Mouse (Mus musculus) lung, postnatal 0 days (tissue): ENCODE data around the gene Dppa1. TPM values are rescaled to one million over a fixed set of nuclear protein-coding genes. Genes with fewer than 3 reads are reported as not detected.

Experiments used
- ATAC-seq: fragments of 200-750 bp; cut with Nextera tagmentation; 2 replicates; pipeline ENCODE4 v1.8.0; 2017; ENCODE audit warnings: moderate library complexity
- DNase-seq: peaks from one replicate; pipeline ENCODE4 v3.0.0-alpha.2; 2016; ENCODE audit warnings: low spot score
- H3K27ac ChIP-seq: fragments of 300-500 bp; sonication (generic); 2 replicates; pipeline ENCODE4 v1.5.1; 2014; ENCODE audit warnings: antibody characterized with exemption, mild to moderate bottlenecking, low read length, mixed read lengths
- H3K27me3 ChIP-seq: fragments of 300-500 bp; sonication (generic); replicated peaks from 2 replicates; pipeline ENCODE4 v1.6.1; 2014; ENCODE audit warnings: low read length, mixed read lengths; ENCODE audit not compliant: insufficient read depth
- H3K36me3 ChIP-seq: fragments of 300-500 bp; sonication (generic); 2 replicates; pipeline ENCODE4 v1.6.1; 2014; ENCODE audit warnings: low read length, mixed read lengths; ENCODE audit not compliant: insufficient read depth
- H3K4me1 ChIP-seq: fragments of 300-500 bp; sonication (generic); 2 replicates; pipeline ENCODE4 v1.6.1; 2014; ENCODE audit warnings: antibody characterized with exemption, low read depth, low read length, mixed read lengths; ENCODE audit not compliant: insufficient read depth
- H3K4me2 ChIP-seq: fragments of 300-500 bp; sonication (generic); replicated peaks from 2 replicates; pipeline ENCODE4 v1.6.1; 2014; ENCODE audit warnings: low read depth, mild to moderate bottlenecking, low read length, moderate library complexity, mixed read lengths
- H3K4me3 ChIP-seq: fragments of 300-500 bp; sonication (generic); 2 replicates; pipeline ENCODE4 v1.5.1; 2014; ENCODE audit warnings: low read depth, low read length
- H3K9ac ChIP-seq: fragments of 300-500 bp; sonication (generic); replicated peaks from 2 replicates; pipeline ENCODE4 v1.6.1; 2014; ENCODE audit warnings: low read depth, mild to moderate bottlenecking
- H3K9me3 ChIP-seq: fragments of 300-500 bp; sonication (generic); 2 replicates; pipeline ENCODE4 v1.6.1; 2016; ENCODE audit warnings: low read length, mixed read lengths
- CTCF ChIP-seq: IDR thresholded peaks from 2 replicates; pipeline ENCODE4 v1.5.1; 2016; ENCODE audit warnings: antibody characterized with exemption, mild to moderate bottlenecking
- EP300 ChIP-seq: IDR thresholded peaks from 2 replicates; pipeline ENCODE4 v1.6.1; 2016; ENCODE audit warnings: antibody characterized with exemption, mild to moderate bottlenecking, control low read depth
- WGBS: fragments of 180-500 bp; shearing (Covaris S2); extraction: QIAGEN DNeasy Blood & Tissue Kit; methylation state at CpG from one replicate; pipeline ENCODE4 v1.1.7; 2014; 5-methylcytosine and 5-hydroxymethylcytosine counted together
- polyA plus RNA-seq: library from polyadenylated mRNA; unstranded; fragments of >200 nt; fragmentation: Nextera tagmentation; extraction: Ambion mirVana; gene quantifications from 2 replicates; pipeline ENCODE4 v1.2.1, GENCODE M21; 2015

The Dppa1 gene
- polyA plus RNA-seq, 1 experiment from 2014 or later: not detected

DNA sequence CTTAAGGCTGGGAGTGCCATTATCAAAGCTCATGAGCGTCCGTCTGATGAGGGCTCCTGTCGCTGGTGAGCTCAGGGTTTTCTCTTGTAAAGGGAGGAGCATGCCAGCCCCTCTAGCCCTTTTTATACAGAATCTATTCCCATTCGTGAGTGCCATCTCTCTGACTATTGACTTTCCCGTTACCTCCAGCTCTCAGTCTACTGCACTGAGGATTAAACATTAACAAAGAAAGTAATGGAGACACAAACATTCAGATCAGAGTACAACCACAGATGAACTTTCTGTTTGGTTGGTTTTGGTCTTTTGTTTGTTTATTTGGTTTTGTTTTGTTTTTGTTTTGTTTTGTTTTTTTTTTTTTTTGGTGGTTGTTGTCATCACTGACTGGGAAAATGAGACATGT lies 46.3 kb downstream of the Dppa1 start:
- WGBS: 70% methylated on average over 5 of the region's 5 CpGs
- Histone ChIP-seq H3K27me3 (no peaks in the 10 kb centered on the region), H3K9me3 (no peaks in the 10 kb centered on the region), H3K27ac (no peak overlapping the region), H3K4me3 (no peak overlapping the region), H3K4me1 (no peaks in the 10 kb centered on the region), H3K36me3 (no peaks in the 10 kb centered on the region), H3K4me2 (no peak overlapping the region), H3K9ac (no peak overlapping the region)
- no peak for TF ChIP-seq EP300
- TF ChIP-seq CTCF: no peak
- DNase-seq (no peak), ATAC-seq (no peak)

DNA sequence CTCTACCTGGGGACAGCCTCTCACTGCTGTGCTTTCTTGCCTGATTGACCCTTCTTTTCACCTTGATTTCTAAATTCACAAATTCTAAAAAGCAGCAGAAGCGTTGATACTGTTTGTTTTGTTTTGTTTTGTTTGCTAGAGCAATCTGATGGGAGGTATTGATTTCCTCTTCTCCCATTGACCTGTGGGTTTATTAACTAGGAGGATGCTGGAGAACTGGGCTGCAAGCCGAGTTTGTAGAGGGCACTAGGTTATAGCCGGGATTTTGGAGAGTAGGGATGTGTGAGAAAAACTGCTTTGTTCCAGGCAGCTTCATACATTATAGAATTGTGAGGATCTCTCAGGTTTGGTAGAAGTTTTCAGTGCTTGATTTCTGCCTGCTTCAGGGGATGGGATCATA lies 48.6 kb downstream of the Dppa1 start:
- Histone ChIP-seq H3K27me3 (no peaks in the 10 kb centered on the region), H3K4me3 (no peak overlapping the region), H3K4me1 (no peaks in the 10 kb centered on the region), H3K27ac (no peak overlapping the region), H3K4me2 (no peak overlapping the region), H3K9me3 (no peaks in the 10 kb centered on the region), H3K36me3 (no peaks in the 10 kb centered on the region), H3K9ac (no peak overlapping the region)
- TF ChIP-seq EP300 (no peak), CTCF (no peak)
- 67% methylated on average over 3 of the region's 3 CpGs for WGBS
- DNase-seq (no peak), ATAC-seq (no peak)

DNA sequence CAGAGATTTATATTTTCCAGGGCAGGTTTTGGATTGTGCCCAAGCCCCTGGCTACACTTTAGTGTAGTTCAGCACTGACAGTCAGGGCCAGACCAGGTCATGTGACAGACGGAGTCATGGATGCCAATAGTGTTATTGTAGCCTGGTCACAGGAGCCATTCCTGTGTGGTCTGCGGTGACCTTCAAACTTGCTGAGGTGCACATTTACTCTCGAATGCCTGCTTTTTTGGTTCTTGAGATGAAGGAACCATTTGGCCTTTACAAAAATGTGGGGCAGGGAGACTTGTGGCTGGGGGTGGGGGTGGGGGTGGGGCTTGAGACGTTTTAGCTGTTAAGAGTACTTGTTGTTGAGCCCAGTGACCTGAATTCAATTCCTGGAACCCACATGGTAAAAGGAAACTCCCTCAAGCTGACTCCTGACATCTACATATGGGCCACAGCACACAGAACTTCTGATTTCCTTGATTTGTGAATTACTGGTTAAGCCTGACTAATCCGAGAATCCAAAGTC lies 50.2 kb downstream of the Dppa1 start:
- DNase-seq: no peak
- no peak overlapping the region for H3K27ac ChIP-seq
- no peak for ATAC-seq

DNA sequence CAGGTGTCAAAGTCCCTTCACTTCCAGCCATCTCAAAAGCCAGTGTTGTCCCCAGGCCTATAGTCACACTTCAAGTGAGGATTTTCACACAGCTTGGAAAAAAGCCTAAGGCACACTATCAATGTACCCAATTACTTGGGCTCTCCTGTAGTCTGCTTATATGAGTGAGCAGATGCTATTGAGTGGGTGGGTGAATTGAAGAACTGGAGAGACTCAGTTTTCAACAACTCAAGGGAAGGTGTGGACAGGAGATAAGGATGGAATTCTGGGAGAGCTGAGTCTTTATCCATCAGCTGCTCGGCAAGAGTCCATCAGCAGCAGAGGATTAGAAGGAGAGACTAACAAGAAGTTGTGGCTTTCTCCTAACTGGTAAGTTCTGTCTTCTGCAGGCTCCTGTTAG lies 57.7 kb downstream of the Dppa1 start, which contains the start of gene BC053393:
Gene BC053393 (plus strand): TSS at position 210 of the 400 bp plus-strand sequence.
- no peak for TF ChIP-seq EP300
- no peak for TF ChIP-seq CTCF
- DNase-seq (no peak), ATAC-seq (no peak)
- no peak within 1 kb of the TSS for H3K4me2 ChIP-seq
- 40% methylated on average over 1 of the region's 1 CpGs for WGBS
- H3K4me3 ChIP-seq: no peak within 1 kb of the TSS
- H3K9ac ChIP-seq: no peak within 1 kb of the TSS
- no peaks in the 10 kb centered on the region for H3K9me3 ChIP-seq
- H3K36me3 ChIP-seq: no peaks in the 10 kb centered on the region
- H3K27ac ChIP-seq: no peak within 1 kb of the TSS
- H3K4me1 ChIP-seq: no peaks in the 10 kb centered on the region
- no peaks in the 10 kb centered on the region for H3K27me3 ChIP-seq

More for the DNA sequence above, 50.2 kb downstream of the Dppa1 start:
- Histone ChIP-seq H3K9ac (no peak overlapping the region), H3K4me3 (no peak overlapping the region), H3K4me2 (no peak overlapping the region), H3K4me1 (no peaks in the 10 kb centered on the region), H3K36me3 (no peaks in the 10 kb centered on the region), H3K27me3 (no peaks in the 10 kb centered on the region), H3K9me3 (no peaks in the 10 kb centered on the region)
- WGBS: 40% methylated on average over 5 of the region's 5 CpGs
- TF ChIP-seq CTCF: no peak
- TF ChIP-seq EP300: no peak

DNA sequence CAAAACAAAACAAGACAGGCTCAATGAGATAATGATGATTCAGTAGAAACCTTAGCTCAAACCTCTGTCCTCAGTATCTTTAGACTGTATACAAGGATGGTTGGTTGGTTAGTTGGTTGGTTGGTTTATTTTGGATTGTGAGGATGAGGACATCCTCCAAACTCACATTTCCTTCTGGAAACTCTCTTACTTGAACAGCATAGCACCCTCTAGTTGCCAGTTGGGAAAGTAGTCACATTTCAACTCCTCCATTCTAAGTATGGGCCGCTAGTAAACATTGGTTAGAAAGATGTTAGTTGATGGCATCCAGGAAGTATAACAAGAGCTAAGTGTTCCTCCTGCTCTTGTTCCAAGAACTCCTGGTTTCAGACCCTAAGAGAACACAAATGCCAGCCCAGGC lies 60.0 kb downstream of the Dppa1 start:
- Histone ChIP-seq H3K9ac (no peak overlapping the region), H3K9me3 (no peaks in the 10 kb centered on the region), H3K27ac (no peak overlapping the region), H3K4me3 (no peak overlapping the region), H3K27me3 (no peaks in the 10 kb centered on the region), H3K4me1 (no peaks in the 10 kb centered on the region), H3K4me2 (no peak overlapping the region), H3K36me3 (no peaks in the 10 kb centered on the region)
- DNase-seq: no peak
- ATAC-seq: no peak
- no peak for TF ChIP-seq EP300
- no peak for TF ChIP-seq CTCF
- WGBS: 70% methylated on average over 1 of the region's 1 CpGs

DNA sequence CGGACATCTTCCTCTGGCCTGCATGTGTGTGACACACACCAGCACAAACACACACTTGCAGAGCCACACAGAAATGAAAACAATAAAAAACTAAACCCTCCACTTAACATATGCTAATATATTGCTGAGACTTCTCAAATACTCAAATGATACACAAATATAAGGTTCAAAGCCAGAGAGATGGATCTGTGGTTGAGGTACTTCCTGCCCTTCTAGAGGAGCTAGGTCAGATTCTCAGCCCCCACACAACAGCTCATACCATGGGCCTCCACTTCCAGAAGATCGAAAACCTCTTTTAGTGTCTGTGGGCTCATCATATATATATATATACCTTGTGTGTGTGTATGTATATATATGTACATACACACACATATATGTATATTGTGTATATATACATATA lies 63.1 kb downstream of the Dppa1 start:
- no peaks in the 10 kb centered on the region for H3K36me3 ChIP-seq
- no peaks in the 10 kb centered on the region for H3K9me3 ChIP-seq
- H3K27ac ChIP-seq: no peak overlapping the region
- TF ChIP-seq EP300 (no peak), CTCF (no peak)
- ATAC-seq (no peak), DNase-seq (no peak)
- no peak overlapping the region for H3K4me3 ChIP-seq
- no peaks in the 10 kb centered on the region for H3K27me3 ChIP-seq
- no peaks in the 10 kb centered on the region for H3K4me1 ChIP-seq
- 84% methylated on average over 2 of the region's 2 CpGs for WGBS
- no peak overlapping the region for H3K4me2 ChIP-seq
- no peak overlapping the region for H3K9ac ChIP-seq

DNA sequence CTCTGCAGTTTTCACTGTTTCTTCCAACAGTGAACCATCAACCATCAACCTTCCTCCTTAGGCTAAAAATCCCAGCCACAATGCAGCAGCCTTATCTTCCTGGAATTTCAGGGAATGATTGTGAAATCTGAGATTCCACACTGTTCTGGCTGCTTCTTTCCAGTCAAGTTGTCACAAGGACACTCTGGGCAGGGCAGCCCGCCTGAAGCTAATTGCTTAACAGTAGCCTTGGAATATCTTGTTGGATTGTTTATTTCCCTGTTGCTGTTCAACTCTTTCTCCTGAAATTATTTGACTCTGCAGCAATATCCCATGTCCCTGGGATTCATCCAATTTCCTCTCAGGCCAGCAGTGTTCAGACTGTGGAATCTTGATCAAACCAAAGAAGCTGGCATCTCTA lies 64.4 kb downstream of the Dppa1 start:
- Histone ChIP-seq H3K9me3 (no peaks in the 10 kb centered on the region), H3K27ac (no peak overlapping the region), H3K4me1 (no peaks in the 10 kb centered on the region), H3K4me2 (no peak overlapping the region), H3K9ac (no peak overlapping the region), H3K36me3 (no peaks in the 10 kb centered on the region), H3K27me3 (no peaks in the 10 kb centered on the region), H3K4me3 (no peak overlapping the region)
- 32% methylated on average over 1 of the region's 1 CpGs for WGBS
- DNase-seq (peak; percentile 59), ATAC-seq (peak; percentile 49)
- TF ChIP-seq EP300 (no peak), CTCF (no peak)
